Mouse (Mus musculus) MEL (cell line): ENCODE data around the gene Slc35b1. TPM values are rescaled to one million over a fixed set of nuclear protein-coding genes. Genes with fewer than 3 reads are reported as not detected.
"Not testable (repeated sequence)": the region's sequence is repeated elsewhere in the genome, so short reads cannot be mapped to it uniquely, and the experiment has no call there.

ENCODE experiments used
- DNase-seq: peaks from one replicate; pipeline ENCODE4 v3.0.0; 2011; ENCODE audit warnings: low read depth, low spot score
- H3K27ac ChIP-seq: 2 replicates; pipeline ENCODE4 v1.5.1; 2012; ENCODE audit warnings: low read depth, mild to moderate bottlenecking, control low read depth, low read length, moderate library complexity; ENCODE audit not compliant: control insufficient read depth
- H3K27me3 ChIP-seq, 2 experiments: fragments of 150-350 bp in 1 of 2; sonication (generic) in 1 of 2; 2 replicates each; pipeline ENCODE4 v1.6.1; 2012; ENCODE audit warnings: low read length in 2 of 2, mild to moderate bottlenecking in 2 of 2, improper control_type of control experiment in 1 of 2, moderate library complexity in 1 of 2; ENCODE audit not compliant: insufficient read depth in 2 of 2, control insufficient read depth in 1 of 2
- H3K36me3 ChIP-seq, 2 experiments: 2 replicates each; pipeline ENCODE4 v1.6.1; 2012 to 2014; ENCODE audit warnings: low read length in 2 of 2, improper control_type of control experiment in 1 of 2, inconsistent platforms in 1 of 2, mild to moderate bottlenecking in 1 of 2; ENCODE audit not compliant: insufficient read depth in 2 of 2, control insufficient read depth in 1 of 2
- H3K4me1 ChIP-seq, 2 experiments: fragments of 150-350 bp in 1 of 2; sonication (generic) in 1 of 2; 2 replicates each; pipeline ENCODE4 v1.6.1; 2012; ENCODE audit warnings: low read length in 2 of 2, improper control_type of control experiment in 1 of 2, mild to moderate bottlenecking in 1 of 2; ENCODE audit not compliant: insufficient read depth in 2 of 2, control insufficient read depth in 1 of 2
- H3K4me3 ChIP-seq, 2 experiments: fragments of 150-350 bp in 1 of 2; sonication (generic) in 1 of 2; 2 replicates each; pipeline ENCODE4 v1.5.1; 2012; ENCODE audit warnings: low read depth in 2 of 2, low read length in 2 of 2, mild to moderate bottlenecking in 2 of 2, moderate library complexity in 2 of 2, control low read depth in 1 of 2, improper control_type of control experiment in 1 of 2; ENCODE audit not compliant: control insufficient read depth in 1 of 2, insufficient read depth in 1 of 2
- H3K79me2 ChIP-seq: 2 replicates; pipeline ENCODE4 v1.6.1; 2012; ENCODE audit warnings: mild to moderate bottlenecking, low read length, moderate library complexity; ENCODE audit not compliant: control insufficient read depth, poor library complexity, insufficient read depth
- H3K9ac ChIP-seq: 2 replicates; pipeline ENCODE4 v1.6.1; 2012; ENCODE audit warnings: low read depth, mild to moderate bottlenecking, control low read depth, low read length, moderate library complexity; ENCODE audit not compliant: control insufficient read depth, poor library complexity, severe bottlenecking
- H3K9me3 ChIP-seq: fragments of 150-350 bp; sonication (generic); replicated peaks from 2 replicates; pipeline ENCODE4 v1.6.1; 2012; ENCODE audit warnings: mild to moderate bottlenecking, low read length, improper control_type of control experiment, moderate library complexity; ENCODE audit not compliant: insufficient read depth
- GATA1 ChIP-seq: IDR thresholded peaks from 2 replicates; pipeline ENCODE4 v1.6.1; 2011; ENCODE audit warnings: low read depth, low read length, improper control_type of control experiment
- MAFK ChIP-seq: IDR thresholded peaks from 2 replicates; pipeline ENCODE4 v1.6.1; 2011; ENCODE audit warnings: low read depth, mild to moderate bottlenecking, low read length, improper control_type of control experiment, borderline replicate concordance
- MAZ ChIP-seq: IDR thresholded peaks from 2 replicates; pipeline ENCODE4 v1.6.1; 2012; ENCODE audit warnings: low read depth, mild to moderate bottlenecking, inconsistent platforms, low read length, improper control_type of control experiment
- MEF2A ChIP-seq: IDR thresholded peaks from 2 replicates; pipeline ENCODE4 v1.6.1; 2014; ENCODE audit warnings: low read depth, mild to moderate bottlenecking, inconsistent platforms, low read length, improper control_type of control experiment; ENCODE audit not compliant: poor library complexity, insufficient replicate concordance, severe bottlenecking; ENCODE audit errors: extremely low read depth
- MYC ChIP-seq: IDR thresholded peaks from 2 replicates; pipeline ENCODE4 v1.6.1; 2011; ENCODE audit warnings: low read depth, mild to moderate bottlenecking, low read length, improper control_type of control experiment, moderate library complexity
- NRF1 ChIP-seq: IDR thresholded peaks from 2 replicates; pipeline ENCODE4 v1.6.1; 2014; ENCODE audit warnings: low read depth, mild to moderate bottlenecking, inconsistent platforms, low read length, improper control_type of control experiment, moderate library complexity; ENCODE audit not compliant: poor library complexity, insufficient read depth, severe bottlenecking
- TAL1 ChIP-seq: IDR thresholded peaks from 2 replicates; pipeline ENCODE4 v1.6.1; 2012; ENCODE audit warnings: mild to moderate bottlenecking, inconsistent platforms, low read length, moderate library complexity, mixed read lengths
- TBP ChIP-seq: IDR thresholded peaks from 2 replicates; pipeline ENCODE4 v1.8.0; 2011; ENCODE audit warnings: low read depth, low read length, improper control_type of control experiment
- TCF12 ChIP-seq: IDR thresholded peaks from 2 replicates; pipeline ENCODE4 v1.6.1; 2014; ENCODE audit warnings: low read depth, mild to moderate bottlenecking, inconsistent platforms, low read length, improper control_type of control experiment, moderate library complexity
- ZKSCAN1 ChIP-seq: IDR thresholded peaks from 2 replicates; pipeline ENCODE4 v1.6.1; 2012; ENCODE audit warnings: low read depth, mild to moderate bottlenecking, inconsistent platforms, low read length, improper control_type of control experiment, moderate library complexity
- ZNF384 ChIP-seq: IDR thresholded peaks from 2 replicates; pipeline ENCODE4 v1.6.1; 2012; ENCODE audit warnings: low read depth, mild to moderate bottlenecking, inconsistent platforms, low read length, improper control_type of control experiment
- polyA plus RNA-seq, 2 experiments: library from polyadenylated mRNA; stranded (reverse) in 1 of 2; unstranded in 1 of 2; fragments of >175 nt in 1 of 2; fragments of >200 nt in 1 of 2; gene quantifications; 2 replicates each; pipeline versions ENCODE4 v1.2.1 to v1.2.4; 2012; ENCODE audit warnings: low replicate concordance in 2 of 2, low read depth in 1 of 2; ENCODE audit not compliant: insufficient read length in 2 of 2, insufficient read depth in 1 of 2, missing spikeins in 1 of 2
- total RNA-seq: library from RNA; depleted of rRNA; stranded (reverse); fragments of 300-350 nt; gene quantifications from 2 replicates; pipeline ENCODE4 v1.2.3, GENCODE M21; 2012

Slc35b1 gene
- total and polyA plus RNA-seq, 3 experiments: 59.1 to 82.4 TPM; not detected in 1

GRCm38 (mm10) chr11:95405771-95406170, 21.3 kb downstream of the Slc35b1 start:
- Histone ChIP-seq H3K4me1 (no peaks in the 10 kb centered on the region; a peak in 1 of 4 replicates), H3K27me3 (peaks cover 16 to 25% of the 10 kb centered on the region in 2 experiments), H3K36me3 (peaks cover 0 to 2% of the 10 kb centered on the region in 2 experiments; a peak in 1 of 4 replicates), H3K4me3 (no peak overlapping the region), H3K9me3 (no peaks in the 10 kb centered on the region), H3K9ac (no peak overlapping the region), H3K27ac (no peak overlapping the region), H3K79me2 (no peaks in the 10 kb centered on the region)
- TF ChIP-seq TAL1: no peak
- no peak for TF ChIP-seq MAFK
- TF ChIP-seq MAZ: no peak
- TF ChIP-seq GATA1: no peak
- no peak for TF ChIP-seq MYC
- TF ChIP-seq TCF12: no peak
- no peak for TF ChIP-seq TBP
- no peak for TF ChIP-seq ZKSCAN1
- no peak for TF ChIP-seq MEF2A
- DNase-seq: no peak

- TF ChIP-seq ZNF384: peak; percentile 82
- H3K4me3 ChIP-seq, H3K36me3 ChIP-seq, H3K27ac ChIP-seq, H3K9me3 ChIP-seq, H3K9ac ChIP-seq, H3K79me2 ChIP-seq, DNase-seq, H3K4me1 ChIP-seq: not testable (repeated sequence)
- peaks cover 15 to 20% of the 10 kb centered on the region in 2 experiments for H3K27me3 ChIP-seq
Measured at GRCm38 (mm10) chr11:95406398-95406797, 21.9 kb downstream of the Slc35b1 start.

DNA sequence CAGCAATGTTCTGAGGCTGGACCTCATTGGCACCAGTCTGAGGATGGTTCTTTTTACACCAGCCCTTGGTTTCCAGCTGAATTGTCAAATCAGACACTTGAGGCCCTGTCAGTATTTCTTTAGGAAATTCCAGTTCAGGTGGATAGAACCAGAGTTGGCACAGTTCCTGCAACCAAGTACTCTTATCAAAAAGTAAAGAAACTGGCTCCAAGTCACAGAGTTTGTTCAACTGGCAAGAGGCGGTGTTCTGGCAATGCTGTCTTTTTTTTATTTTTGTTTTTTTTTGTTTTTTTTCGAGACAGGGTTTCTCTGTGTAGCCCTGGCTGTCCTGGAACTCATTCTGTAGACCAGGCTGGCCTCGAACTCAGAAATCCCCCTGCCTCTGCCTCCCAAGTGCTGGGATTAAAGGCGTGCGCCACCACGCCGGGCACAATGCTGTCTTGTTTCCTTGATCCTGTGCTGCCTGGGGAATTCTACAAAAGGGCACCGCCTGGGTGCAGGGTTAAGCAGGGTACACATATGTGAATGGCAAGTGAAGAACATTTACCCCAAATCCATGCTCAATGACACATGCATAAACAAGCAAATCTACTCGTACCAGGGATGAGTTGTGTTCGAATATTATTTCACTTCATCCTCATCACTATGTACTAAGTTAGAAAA, 25.1 kb downstream of the Slc35b1 start:
- Histone ChIP-seq H3K4me3 (no peak overlapping the region), H3K9me3 (no peaks in the 10 kb centered on the region), H3K27ac (no peak overlapping the region), H3K9ac (no peak overlapping the region), H3K27me3 (peaks cover 0 to 2% of the 10 kb centered on the region in 2 experiments; a peak in 2 of 4 replicates), H3K79me2 (peaks cover 3% of the 10 kb centered on the region; the same call in 1 of the 2 replicates), H3K4me1 (peaks cover 4 to 7% of the 10 kb centered on the region in 2 experiments; a peak in 3 of 4 replicates), H3K36me3 (peaks cover 0 to 5% of the 10 kb centered on the region in 2 experiments; a peak in 1 of 4 replicates)
- no peak for TF ChIP-seq NRF1
- peak; percentile 62 for TF ChIP-seq ZNF384
- DNase-seq: peak; percentile 43
